Mouse (Mus musculus) testis, postnatal 14 days (tissue): ENCODE results near the gene Cdkn2d.
A peak's percentile ranks its signal among the peaks of the same experiment; 100 is the strongest.
"Not testable (repeated sequence)": the region's sequence is repeated elsewhere in the genome, so short reads cannot be mapped to it uniquely, and the experiment has no call there.

ENCODE experiments used
- DNase-seq: peaks from one replicate; pipeline ENCODE4 v3.0.0; 2021; ENCODE audit warnings: low spot score

Gene Cdkn2d

DNA sequence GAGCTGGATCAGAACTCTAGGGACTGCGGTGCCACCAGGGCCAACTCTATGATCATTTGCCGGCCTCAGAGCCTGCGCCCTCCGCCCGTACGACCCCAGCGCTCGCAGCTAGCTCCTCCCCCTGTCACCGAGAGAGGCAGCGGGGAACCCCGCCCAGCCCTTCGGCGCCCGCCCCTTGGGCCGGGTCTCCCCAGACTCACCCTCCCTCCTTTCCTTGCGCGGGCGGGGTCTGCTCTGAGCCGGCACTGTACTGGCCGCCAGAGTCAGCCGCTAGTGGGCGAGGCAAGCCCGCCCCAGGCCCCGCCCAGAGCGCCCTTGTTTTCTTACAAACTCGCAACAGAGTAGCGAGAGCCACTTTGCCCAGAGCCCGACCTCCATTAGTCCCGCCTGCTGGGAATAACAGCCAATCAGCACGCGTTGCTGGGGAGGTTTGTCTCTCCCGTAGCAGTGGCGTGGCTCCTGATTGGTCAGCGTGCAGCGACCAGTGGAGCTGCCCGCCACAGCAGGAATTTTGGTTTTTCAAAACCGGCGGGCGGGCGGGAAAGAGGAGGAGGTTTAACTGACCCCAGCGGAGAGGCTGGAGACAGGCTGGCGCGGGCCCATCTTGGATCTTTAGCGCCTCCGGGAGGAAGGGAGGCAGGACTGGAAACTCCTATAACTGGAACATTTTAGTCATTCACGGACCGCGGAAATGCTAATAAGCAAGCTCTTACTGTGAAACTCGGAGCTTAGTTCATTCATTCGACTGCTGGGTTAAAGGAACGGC is at the start of gene Cdkn2d:
Cdkn2d (minus strand) TSS at position 386 of the 766 bp plus-strand sequence.
- DNase-seq, result peak; percentile 100

DNA sequence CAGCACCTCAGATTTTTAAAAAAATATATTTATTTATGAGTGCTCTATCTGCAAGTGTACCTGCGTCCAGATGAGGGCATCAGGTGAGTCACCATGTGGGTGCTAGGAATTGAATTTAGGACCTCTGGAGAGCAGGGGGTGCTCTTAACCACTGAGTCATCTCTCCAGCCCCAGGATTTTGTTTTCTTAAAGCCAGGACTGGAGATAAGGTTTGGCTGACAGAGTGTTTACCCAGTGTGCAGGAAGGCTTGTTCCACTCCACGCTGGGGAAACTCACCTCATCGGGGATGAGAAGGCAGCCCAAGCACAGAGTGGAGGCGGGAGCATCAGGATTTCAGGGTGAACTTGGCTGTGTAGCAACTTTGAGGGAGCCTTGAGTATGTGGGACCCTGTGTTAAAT is 49.2 kb upstream of the Cdkn2d start:
- no peak for DNase-seq

DNA sequence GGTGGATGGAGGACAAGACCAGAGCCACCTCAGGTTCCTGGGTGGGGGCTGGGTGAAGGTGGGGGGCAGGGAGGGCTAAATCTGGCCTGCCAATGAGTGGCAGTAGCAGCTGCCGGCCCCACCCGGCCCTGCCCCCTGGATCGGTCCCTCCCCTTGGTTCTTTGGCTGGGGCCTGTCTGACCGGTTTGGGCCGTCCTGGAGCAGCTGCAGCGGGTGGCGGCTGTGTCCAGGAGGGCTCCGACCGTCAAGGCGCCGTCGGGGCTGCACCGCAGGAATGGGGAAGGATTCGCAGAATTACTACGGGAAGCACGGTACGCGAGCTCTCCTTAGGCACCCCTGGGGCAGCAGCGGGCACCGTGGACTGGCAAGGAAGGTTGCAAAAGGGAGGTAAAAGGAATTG is 46.4 kb upstream of the Cdkn2d start:
- DNase-seq, result no peak

DNA sequence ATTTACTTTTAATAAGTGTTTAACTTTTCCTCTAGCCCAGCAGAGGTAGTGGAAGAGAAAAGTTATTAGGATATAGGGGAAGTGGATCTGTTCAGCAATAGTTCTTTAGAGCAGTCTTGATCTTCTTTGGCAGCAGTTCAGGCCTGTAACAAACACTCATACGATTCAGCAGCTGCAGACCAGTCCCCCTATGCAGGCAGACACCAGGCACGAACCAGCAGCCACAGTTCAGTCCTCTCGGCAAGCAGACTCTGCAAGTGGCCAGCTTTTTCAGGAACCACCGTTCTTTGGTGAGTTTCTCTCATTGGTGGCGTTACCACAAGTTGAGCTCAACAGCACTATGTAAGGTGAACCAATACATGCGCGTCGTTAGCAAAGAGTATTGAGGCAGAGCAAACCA is 45.3 kb upstream of the Cdkn2d start:
- DNase-seq, result no peak

DNA sequence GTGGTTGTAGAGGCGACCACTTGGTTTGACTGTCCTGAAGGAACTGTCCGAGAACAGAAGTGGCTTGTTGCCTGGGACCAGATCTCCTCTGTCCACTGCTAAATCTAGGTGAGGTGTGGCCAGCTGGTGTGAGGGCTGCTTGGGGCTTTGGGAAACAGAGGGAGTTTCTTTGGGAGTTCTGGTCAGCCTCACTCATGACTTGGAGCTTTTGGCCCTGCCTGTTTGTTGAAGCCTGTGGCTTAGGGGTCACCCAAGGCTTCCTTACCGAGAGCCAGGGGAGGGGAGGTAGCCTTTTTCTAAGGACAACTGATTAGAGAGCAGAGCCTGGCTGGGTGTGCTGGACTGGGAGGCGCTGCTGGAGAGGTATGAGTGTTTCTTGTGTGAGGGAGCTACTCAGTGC is 44.2 kb upstream of the Cdkn2d start:
- peak; percentile 68 for DNase-seq

DNA sequence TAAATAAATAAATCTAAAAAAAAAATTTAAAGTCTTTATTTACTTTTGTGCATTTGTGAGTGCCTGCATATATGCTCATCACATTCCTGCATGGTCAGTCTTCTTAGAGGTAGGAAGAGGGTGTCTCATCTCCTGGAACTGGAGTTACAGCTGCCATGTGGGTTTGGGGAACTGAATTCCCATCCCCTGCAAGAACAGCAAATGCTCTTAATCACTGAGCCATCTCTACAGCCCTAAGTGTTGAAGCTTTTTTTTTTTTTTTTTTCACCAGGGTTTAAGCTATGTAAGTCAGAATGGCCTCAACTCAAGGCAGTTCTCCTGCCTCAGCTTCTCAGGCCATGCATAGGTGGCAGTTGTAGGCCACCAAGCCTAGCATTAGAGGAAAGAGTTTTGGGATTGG is 43.5 kb upstream of the Cdkn2d start:
- no peak for DNase-seq

DNA sequence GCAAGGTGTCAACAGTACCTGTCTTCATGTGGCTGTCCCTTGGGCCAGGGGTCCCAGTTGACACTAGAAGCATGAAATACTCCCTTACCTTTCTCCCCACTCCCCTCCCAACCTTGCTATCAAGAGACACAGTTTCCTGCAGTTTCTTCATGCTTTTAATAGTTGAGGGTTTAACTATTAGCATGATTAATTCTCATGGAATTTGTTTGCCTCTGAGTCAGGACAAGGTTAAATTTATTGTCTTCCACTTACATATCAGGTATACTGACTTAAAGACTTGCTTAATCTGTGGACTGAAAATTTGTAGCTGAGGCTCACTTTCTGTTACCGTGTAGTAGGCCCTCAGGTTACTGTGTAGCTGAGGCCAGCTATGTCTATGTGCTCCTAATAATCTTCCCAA is 42.3 kb upstream of the Cdkn2d start:
- DNase-seq, result no peak

DNA sequence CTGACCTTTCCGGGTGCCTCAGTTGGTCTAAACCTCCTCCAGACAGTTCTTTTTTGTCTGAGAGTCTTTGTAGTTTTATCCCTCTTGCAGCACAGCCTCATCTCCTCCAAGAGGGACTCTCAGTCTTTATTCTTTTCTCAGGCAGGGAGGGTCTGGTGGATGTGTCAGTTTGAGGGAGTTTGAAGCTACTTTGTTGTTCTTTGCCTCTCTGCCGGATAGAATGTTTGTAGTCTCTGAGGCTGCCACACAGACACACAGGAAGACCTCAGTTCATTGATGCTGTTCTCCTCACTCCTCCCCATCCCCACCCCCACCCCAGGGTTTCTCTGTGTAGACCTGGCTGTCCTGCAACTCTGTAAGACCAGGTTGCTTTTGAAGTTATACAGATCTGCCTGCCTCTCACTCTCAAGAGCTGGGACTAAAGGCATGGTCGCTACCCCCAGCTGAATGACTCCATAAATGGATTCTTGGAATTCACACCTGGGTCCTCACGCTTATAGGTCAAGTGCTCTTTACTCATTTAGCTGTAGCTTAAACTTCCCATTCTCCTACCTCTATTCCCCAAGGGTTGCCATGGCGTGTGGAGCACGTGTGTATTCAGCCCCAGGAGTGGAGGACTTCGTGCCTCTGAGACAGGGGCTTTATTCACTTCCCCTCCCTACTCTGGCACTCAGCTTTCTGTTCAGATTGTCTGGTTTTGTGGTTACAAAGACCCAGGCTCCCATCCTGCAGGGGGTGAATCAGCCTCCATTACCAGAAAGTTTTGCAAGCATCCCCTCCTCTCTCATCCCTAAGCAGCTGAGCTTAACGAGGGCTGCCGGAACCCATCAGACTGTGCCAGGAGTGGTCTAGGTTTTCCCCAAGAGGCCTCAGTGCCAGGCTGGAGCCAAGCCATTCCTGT is 41.2 kb upstream of the Cdkn2d start:
- DNase-seq, result no peak

DNA sequence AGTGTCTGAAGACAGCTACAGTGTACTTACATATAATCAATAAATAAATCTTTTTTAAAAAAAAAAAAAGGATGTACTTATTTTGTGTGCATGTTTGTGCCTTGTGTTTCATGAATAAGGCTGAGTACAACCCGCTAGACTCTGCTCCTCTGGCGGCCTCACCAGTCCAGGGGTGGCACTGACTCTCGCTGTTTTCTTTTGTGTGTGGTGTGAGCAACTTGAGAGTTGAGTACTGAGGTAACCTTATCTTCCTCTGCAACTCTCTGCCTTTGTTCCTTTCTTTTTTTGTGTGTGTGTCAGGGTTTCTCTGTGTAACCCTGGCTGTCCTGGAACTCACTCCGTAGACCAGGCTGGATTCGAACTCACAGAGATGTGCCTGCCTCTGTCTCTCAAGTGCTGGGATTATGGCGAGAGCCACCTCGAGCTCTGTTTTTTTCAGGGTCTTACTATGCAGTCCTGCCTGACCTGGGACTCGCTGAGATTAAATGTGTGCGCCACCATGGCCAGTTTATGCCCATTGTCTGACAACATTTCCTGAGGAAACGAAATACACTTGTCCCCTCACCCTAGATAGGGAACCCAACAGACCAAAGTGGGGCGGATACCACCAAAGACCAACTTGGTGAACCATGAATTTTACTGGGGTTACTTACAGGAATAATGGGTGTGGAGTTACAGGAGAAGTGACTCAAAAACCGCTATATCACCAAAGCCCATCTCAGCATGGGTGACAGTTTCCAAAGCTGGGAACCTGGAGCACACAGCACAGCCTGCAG is 40.3 kb upstream of the Cdkn2d start:
- DNase-seq, result no peak

DNA sequence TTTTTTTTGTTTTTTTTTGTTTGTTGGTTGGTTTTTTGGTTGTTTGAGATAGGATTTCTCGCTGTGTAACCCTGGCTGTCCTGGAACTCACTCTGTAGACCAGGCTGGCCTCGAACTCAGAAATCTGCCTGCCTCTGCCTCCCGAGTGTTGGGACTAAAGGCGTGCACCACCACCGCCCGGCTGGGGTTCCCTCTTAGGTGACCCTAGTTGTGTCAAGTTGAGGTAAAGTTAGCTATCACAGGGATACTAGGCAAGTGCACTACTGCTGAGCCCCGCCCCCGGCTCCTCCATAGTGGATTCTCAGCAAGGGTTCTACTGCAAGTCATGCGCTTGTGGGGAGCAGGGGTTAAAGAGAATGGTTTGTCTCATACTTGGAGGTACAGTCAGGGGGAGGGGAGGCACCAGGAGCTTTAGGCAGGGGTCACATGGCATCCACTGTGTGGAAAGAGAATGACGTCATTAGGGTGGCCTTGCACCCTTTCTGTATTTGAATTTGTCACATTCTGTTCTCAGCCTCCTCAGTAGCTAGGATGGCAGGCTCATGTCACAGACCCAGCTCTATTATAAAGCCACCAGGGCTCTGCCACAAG is 38.6 kb upstream of the Cdkn2d start:
- no peak for DNase-seq

DNA sequence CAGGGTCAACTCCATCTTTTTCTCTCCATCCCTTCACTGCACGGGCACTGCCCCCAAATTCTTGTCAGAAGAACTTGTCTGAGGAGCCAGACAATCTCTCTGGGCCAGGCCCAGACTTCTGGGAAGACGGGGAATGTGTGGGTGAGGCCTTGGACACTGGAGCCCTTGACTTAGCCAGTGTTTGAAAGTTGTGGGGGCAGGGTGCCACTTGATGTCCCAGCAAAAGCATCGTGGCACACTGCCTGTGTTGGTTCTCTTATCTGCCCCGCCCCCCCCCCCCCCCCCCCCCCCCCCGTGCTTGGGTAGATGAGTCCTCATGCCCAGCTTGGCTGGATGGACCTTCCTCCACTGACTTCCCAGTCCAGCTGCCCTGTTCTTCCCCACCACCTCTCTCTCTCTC is 37.8 kb upstream of the Cdkn2d start:
- DNase-seq, result peak; percentile 82

DNA sequence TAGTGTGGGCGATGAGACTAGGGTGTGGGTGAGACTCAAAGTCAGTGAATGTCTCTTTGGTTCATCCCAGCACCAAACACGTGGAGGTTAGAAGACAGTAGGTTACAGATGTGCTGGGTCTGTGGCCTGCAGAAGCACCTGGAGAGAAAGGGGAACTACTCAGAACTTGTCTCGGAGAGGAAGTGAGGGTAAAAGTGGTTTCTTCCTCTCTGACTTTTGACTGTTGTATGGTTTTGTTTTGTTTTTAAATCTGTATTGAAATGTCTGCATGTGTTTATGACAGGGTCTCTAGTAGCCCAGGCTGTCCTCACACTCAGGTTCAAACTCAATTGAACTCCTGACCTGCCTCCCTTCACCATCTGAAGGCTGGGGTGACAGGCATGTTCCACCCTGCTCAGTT is 36.8 kb upstream of the Cdkn2d start:
- no peak for DNase-seq

DNA sequence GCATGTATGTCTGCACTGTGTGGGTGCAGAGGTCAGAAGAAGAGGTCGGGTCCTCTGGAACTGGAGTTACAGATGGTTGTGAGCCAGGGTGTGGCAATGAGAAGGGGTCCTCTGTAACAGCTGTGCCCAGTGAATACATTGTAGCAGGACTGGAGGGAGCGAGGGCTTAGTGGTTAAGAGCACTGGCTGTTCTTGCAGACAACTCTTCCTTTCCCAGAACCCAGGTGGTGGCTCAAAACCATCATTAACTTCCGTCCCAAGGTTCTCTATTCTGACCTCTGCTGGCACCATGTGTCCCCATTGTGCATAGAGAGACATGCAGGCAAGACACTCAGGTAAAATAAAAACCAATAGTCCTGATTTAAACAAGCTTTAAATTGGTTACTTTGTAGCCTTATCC is 36.4 kb upstream of the Cdkn2d start:
- peak; percentile 73 for DNase-seq

DNA sequence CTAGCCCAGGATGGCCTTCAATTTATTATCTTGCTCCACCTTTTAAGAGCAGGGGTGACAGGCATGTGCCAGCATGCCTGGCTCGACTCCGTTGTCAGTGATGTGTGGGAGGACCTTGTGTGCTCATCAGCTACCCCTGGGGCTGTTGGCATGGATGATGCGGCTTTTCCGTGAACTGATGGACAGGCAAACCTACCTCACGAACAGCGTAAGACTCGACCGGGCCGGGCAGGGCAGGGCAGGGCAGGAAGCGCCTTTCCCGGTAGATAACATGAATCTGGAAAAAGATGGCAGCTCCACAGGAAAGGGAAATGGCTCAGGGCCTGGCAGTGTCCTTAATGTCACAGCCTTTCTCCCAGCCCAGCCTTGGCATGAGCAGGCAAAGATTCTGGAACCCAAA is 33.1 kb upstream of the Cdkn2d start:
- no peak for DNase-seq

DNA sequence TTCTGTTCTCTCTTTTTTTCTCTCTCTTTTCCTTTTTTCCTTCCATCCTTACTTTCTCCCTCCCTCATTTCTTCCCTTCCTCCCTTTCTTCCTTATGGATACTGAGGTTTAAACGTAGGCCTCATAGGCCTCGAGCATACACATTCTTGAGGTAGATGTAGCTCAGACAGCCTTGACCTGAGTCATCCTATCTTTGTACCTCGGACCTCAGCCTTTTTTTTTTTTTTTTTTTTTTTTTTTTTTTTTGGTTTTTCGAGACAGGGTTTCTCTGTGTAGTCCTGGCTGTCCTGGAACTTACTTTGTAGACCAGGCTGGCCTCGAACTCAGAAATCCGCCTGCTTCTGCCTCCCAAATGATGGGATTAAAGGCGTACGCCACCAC is 31.7 kb upstream of the Cdkn2d start:
- DNase-seq, result not testable (repeated sequence)

DNA sequence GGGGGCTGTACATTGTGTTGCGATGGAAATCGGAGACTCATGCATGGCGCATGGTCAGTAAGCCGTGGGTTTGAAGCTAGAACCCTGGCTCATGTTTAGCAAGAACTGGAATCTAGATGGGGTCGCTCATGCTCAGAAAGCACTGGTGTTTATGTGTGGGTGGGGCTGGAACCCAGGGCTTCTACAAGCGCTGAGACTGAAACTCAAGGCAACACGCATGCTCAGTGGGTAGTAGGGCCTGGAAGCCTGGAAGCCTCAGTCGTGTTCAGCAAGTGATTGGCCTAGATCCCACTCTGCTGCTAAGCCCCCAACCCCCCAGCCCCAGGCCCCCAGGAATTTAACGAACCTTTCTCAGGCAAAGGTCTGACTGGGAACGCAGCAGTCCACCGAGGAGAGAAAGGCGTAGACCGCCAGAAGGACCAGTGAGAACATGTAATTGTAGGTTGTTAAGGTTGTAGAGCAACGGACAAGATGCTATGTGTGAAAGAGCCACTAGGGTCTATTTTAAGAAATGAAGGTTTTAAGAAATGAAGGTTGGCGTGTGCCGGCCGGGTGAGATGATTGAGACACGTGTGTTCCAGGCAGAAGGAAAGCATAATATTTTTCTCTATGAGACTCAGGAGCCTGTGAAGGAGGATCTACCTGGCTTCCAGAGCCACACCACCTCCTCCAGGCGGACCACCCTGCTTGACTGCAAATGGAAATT is 31.2 kb upstream of the Cdkn2d start:
- DNase-seq, result no peak

DNA sequence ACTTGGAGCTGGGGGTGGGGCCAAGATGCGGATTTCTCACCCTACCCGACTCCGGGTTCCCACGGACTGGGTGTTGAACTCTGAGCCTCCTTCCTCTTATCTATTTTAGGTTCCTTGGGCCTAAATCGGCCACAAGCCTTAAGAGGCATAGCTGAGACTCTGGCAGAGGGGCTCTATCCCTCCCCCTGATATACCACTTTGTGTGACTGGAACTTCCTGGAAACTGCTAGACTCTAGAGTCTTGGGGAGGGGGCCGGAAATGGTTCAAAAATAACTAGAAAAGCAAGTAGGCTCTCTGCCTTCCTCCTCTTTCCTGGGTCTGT is 30.3 kb upstream of the Cdkn2d start:
- DNase-seq, result no peak

DNA sequence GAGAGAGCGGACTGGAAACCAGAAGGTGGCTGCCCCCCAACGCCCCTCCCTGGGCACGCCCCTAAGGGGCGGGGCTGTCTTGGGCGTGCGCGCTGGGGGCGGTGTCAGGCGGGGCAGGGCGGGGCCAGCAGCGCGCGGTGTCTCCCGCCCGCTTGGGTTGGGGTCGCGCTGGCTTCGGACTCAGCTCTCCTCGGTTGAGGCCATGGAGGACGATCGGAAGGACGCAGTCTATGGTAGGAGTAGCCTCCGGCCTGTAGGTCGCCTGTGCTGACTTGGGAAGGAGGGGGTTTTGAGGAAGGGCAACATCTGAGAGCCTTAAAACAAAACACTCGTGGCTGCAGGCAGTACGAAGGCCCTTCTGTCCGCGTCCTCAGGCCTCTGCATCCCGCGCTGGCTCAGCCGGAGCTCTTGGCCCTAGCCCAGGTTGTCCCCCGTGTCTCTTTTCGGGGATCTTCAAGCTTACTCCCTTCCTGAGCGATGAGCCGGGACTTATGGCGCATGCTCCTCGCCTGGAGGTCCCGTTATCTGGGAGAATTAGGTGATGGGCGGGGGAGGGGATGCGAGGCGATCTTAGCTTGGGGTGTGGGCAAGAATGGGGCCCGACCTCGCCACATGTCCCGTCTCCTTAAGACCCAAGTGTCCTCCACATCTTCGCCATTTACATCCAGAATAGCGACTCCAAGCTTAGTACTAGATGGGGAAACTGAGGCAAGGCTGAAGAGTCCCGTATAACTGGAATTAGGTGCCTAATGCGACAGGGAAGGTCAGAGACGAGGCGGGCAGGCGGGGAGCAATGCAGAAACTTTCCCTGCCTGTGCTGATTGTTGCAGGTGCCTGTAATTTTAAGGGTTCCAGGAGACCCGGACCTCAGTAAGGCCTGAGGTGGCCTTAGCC is 29.7 kb upstream of the Cdkn2d start, which contains the start of gene Slc44a2:
Slc44a2 (plus strand) TSS at position 80 of the 894 bp plus-strand sequence.
- peak; percentile 84 for DNase-seq

DNA sequence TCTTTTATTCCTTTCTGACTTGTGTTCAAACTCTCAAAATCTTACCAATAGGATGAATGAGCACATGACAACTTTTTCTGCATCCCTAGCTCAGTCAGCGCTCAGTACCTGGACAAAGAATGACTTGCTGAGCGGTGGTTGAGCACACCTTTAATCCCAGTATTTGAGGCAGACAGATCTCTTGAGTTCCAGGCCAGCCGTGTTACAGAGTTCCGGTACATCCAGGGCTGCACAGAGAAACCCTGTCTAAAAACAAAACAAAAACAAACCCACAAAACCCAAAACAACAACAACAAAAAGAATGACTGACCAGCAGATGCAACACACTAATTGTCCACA is 29.0 kb upstream of the Cdkn2d start:
- DNase-seq, result no peak

DNA sequence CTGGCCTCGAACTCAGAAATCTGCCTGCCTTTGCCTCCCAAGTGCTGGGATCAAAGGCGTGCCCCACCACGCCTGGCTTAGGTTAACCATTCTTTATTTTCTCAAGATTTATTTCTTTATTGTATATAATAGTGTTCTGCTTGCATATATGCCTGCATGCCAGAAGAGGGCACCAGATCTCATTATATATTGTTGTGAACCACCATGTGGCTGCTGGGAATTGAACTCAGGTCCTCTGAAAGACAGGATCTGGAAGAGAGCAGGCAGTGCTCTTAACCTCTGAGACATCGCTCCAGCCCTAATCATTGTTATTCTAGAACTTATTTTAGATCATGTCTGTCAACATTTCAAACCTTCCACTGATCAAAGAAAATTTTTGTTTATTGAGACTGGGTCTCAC is 28.3 kb upstream of the Cdkn2d start:
- DNase-seq, result no peak

DNA sequence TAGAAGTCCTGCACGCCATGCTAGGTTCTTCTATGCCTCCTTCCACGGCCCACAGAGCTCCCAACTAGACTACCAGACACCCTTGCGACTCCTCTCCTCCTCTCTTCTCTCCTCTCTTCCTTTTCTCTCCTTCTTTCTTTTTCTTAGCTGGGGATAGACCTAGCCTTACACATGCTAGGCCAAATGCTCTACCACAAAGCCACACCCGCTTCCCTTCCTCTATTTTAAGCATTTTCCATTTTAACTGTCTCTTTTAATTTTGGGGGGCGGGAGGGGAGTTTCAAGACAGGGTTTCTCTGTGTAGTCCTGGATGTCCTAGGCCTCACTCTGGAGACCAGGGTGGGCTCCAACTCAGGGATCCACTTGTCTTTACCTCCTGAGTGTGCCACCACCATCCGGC is 27.6 kb upstream of the Cdkn2d start:
- DNase-seq, result no peak
